Mouse (Mus musculus) ES-E14 (cell line): ENCODE results near the gene Drc3. TPM values are rescaled to one million over a fixed set of nuclear protein-coding genes. Genes with fewer than 3 reads are reported as not detected.

Experiments
- DNase-seq: peaks from one replicate; pipeline ENCODE4 v3.0.0-alpha.2; 2013; ENCODE audit warnings: low read depth, low spot score
- H3K27ac ChIP-seq: 2 replicates; pipeline ENCODE4 v1.5.1; 2012; ENCODE audit warnings: low read depth, mild to moderate bottlenecking, low read length, moderate library complexity, mixed read lengths; ENCODE audit not compliant: poor library complexity, insufficient read depth, severe bottlenecking
- H3K36me3 ChIP-seq: 2 replicates; pipeline ENCODE4 v1.6.1; 2012; ENCODE audit warnings: mild to moderate bottlenecking, low read length, moderate library complexity, mixed read lengths; ENCODE audit not compliant: control insufficient read depth, poor library complexity, insufficient read depth, severe bottlenecking
- H3K4me1 ChIP-seq, 2 experiments: fragments of 150-350 bp in 1 of 2; sonication (generic) in 1 of 2; 2 replicates each; pipeline ENCODE4 v1.6.1; 2012; ENCODE audit warnings: low read length in 2 of 2, mild to moderate bottlenecking in 1 of 2, mixed read lengths in 1 of 2; ENCODE audit not compliant: control insufficient read depth in 2 of 2, insufficient read depth in 2 of 2, poor library complexity in 1 of 2
- H3K4me3 ChIP-seq, 2 experiments: fragments of 150-350 bp in 1 of 2; sonication (generic) in 1 of 2; 2 replicates each; pipeline ENCODE4 v1.5.1; 2012; ENCODE audit warnings: low read length in 2 of 2, low read depth in 1 of 2, mild to moderate bottlenecking in 1 of 2, mixed read lengths in 1 of 2; ENCODE audit not compliant: insufficient read depth in 1 of 2, poor library complexity in 1 of 2, severe bottlenecking in 1 of 2
- H3K9ac ChIP-seq: 2 replicates; pipeline ENCODE4 v1.6.1; 2012; ENCODE audit warnings: low read depth, mild to moderate bottlenecking, low read length, mixed read lengths; ENCODE audit not compliant: poor library complexity, insufficient read depth, severe bottlenecking
- H3K9me3 ChIP-seq: fragments of 150-350 bp; sonication (generic); 2 replicates; pipeline ENCODE4 v1.6.1; 2012; ENCODE audit warnings: low read depth, mild to moderate bottlenecking, low read length; ENCODE audit not compliant: control insufficient read depth, insufficient read depth
- CHD2 ChIP-seq: IDR thresholded peaks from 2 replicates; pipeline ENCODE4 v1.6.1; 2014; ENCODE audit warnings: mild to moderate bottlenecking, low read depth, low read length, inconsistent platforms
- HCFC1 ChIP-seq: IDR thresholded peaks from 2 replicates; pipeline ENCODE4 v1.6.1; 2012; ENCODE audit warnings: low read length, inconsistent platforms, borderline replicate concordance; ENCODE audit not compliant: insufficient read depth
- MAFK ChIP-seq: IDR thresholded peaks from 2 replicates; pipeline ENCODE4 v1.6.1; 2014; ENCODE audit warnings: mild to moderate bottlenecking, low read depth, low read length, inconsistent platforms; ENCODE audit not compliant: insufficient read depth
- ZC3H11A ChIP-seq: IDR thresholded peaks from 2 replicates; pipeline ENCODE4 v1.6.1; 2012; ENCODE audit warnings: low read depth, mild to moderate bottlenecking, inconsistent platforms, low read length, borderline replicate concordance
- ZNF384 ChIP-seq: IDR thresholded peaks from 2 replicates; pipeline ENCODE4 v1.6.1; 2012; ENCODE audit warnings: low read depth, low read length, inconsistent platforms
- in situ Hi-C, 2 experiments: fragments of 600-800 bp; cut with MboI; formaldehyde crosslinking; loops; one replicate each; pipeline ENCODE4 v1.15.1; 2025; ENCODE audit warnings: low sequenced_read_pairs in 2 of 2, inconsistent platforms in 1 of 2; ENCODE audit not compliant: unreplicated experiment in 2 of 2
- total RNA-seq: library from RNA; depleted of rRNA; stranded (reverse); fragments of 300-350 nt; gene quantifications from 2 replicates; pipeline ENCODE4 v1.2.3, GENCODE M21; 2012

Drc3 gene
- total RNA-seq, 1 experiment, result 1.9 TPM

DNA sequence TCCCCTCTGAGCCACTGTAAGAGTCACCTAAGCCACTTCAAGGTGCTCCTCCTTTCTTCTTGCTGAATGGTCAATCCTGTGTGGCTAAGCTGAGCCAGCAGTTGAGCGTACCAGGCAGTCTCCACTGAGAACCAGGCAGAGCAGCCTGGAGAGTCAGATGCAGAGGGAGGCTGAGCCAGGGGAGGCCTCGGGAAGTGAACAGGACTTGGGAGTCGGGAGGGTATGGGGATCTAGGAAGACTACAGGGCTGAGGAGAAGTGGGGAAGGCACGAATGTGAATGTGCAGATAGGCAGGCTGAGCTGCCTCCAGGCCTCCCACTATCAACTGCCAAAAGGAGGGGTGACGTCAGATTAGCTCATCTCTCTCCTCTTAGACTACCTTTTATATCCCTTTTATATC is 34.4 kb upstream of the Drc3 start:
- no peak for DNase-seq
- H3K9ac ChIP-seq, result no peak overlapping the region
- H3K36me3 ChIP-seq, result no peaks in the 10 kb centered on the region
- no peak overlapping the region for H3K27ac ChIP-seq
- in situ Hi-C loops, result no loop called here
- TF ChIP-seq MAFK, result no peak
- TF ChIP-seq ZNF384, result no peak
- TF ChIP-seq ZC3H11A, result no peak
- no peak for TF ChIP-seq CHD2
- no peak for TF ChIP-seq HCFC1
- no peak overlapping the region for H3K4me3 ChIP-seq
- peaks cover 0 to 2% of the 10 kb centered on the region in 2 experiments; a peak in 1 of 4 replicates for H3K4me1 ChIP-seq
- H3K9me3 ChIP-seq, result no peaks in the 10 kb centered on the region

DNA sequence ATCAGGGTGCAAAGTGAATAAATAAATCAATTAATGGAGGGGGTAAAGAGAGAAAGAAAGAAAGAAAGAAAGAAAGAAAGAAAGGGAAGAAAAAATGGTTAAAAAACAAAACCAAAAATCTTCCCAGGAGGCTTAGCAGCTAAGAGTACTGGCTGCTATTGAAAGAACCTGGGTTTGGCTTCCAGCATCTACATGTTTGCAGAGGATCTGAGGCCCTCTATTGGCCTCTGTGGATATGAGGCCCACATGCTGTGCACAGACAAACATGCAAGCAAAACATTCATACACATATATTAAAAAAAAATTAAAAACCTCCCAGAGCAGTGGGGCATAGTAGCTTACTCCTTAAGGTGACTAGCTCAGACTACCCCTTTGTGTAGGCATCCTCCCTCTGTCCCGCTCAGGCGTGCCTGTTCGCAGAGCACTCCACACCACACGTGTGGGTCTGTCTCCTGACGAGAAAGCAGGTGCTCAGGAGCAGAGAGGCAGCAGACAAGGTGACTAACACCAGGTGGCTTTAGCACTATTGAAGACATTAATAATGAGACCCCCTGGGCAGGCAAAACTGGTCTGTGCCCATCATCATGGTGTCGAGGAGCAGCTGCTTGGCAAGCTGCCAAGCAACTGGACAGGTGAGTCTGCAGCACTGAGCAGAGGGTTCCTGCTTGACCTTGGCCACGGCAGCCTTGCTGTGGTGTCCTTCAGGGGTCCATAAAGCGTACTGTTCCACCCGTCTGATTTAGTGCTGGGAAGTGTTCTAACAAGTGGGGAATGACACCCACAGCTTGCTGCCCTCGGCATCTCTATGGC is 33.7 kb upstream of the Drc3 start:
- Histone ChIP-seq H3K27ac (no peak overlapping the region), H3K9me3 (no peaks in the 10 kb centered on the region), H3K36me3 (no peaks in the 10 kb centered on the region), H3K9ac (no peak overlapping the region), H3K4me1 (peaks cover 0 to 2% of the 10 kb centered on the region in 2 experiments; a peak in 1 of 4 replicates), H3K4me3 (no peak overlapping the region)
- in situ Hi-C loops, result no loop called here
- DNase-seq, result no peak
- TF ChIP-seq HCFC1 (no peak), CHD2 (no peak), MAFK (no peak), ZC3H11A (no peak), ZNF384 (no peak)

DNA sequence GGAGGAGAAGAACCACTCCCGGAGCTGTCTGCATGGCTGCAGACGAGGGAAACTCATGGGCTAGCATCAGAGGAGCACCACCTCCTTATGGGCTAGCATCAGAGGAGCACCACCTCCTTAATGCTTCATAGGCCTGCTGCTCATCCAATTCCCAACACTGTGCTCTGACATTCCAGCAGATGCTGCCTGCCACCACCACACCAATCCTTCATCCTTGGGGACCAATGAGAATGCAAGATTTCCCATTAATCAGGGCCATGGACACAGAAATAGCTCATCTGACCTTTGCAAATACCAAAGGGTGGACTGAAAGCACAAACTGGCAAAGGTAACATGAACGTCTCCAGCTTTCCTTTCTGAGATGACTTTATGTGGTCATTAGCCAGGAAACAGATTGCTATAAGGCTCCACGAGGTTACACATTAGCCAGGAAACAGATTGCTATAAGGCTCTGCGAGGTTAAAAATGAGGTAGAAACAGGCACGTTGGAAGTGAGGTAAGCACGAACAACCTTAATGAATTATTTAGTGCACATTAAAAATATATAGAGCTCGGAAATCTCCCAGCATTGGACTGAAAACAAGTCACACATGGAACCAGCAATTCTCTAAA is 32.6 kb upstream of the Drc3 start:
- Histone ChIP-seq H3K36me3 (no peaks in the 10 kb centered on the region), H3K4me3 (no peak overlapping the region), H3K9ac (no peak overlapping the region), H3K9me3 (no peaks in the 10 kb centered on the region), H3K27ac (no peak overlapping the region), H3K4me1 (peaks cover 0 to 2% of the 10 kb centered on the region in 2 experiments; a peak in 1 of 4 replicates)
- no peak for TF ChIP-seq HCFC1
- no peak for TF ChIP-seq CHD2
- no peak for TF ChIP-seq ZNF384
- TF ChIP-seq ZC3H11A, result no peak
- TF ChIP-seq MAFK, result no peak
- in situ Hi-C loops, result no loop called here
- no peak for DNase-seq

DNA sequence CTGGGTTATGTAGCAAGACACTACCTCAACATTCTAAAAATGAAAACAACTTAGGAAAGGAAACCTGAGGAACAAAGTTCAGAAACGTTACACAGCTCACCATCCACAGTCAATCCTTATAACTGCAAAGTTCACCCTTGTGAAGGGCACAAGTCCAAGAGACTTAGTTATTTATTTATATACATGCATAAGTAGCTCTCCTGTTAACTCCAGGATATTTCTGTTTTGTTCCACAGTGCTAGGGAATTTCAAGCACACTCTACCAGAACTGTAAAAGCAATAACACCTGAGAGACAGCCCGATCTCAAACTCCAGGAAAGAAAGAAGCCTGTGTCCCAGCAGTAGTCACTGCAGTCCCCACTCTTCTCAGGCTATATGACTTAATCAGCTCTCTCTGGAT is 31.7 kb upstream of the Drc3 start:
- H3K36me3 ChIP-seq, result no peaks in the 10 kb centered on the region
- H3K4me1 ChIP-seq, result peaks cover 0 to 2% of the 10 kb centered on the region in 2 experiments; a peak in 1 of 4 replicates
- no peak overlapping the region for H3K9ac ChIP-seq
- no peak for TF ChIP-seq HCFC1
- TF ChIP-seq CHD2, result no peak
- TF ChIP-seq MAFK, result no peak
- TF ChIP-seq ZNF384, result no peak
- no peak for TF ChIP-seq ZC3H11A
- no peak for DNase-seq
- H3K4me3 ChIP-seq, result no peak overlapping the region
- in situ Hi-C loops, result no loop called here
- H3K9me3 ChIP-seq, result no peaks in the 10 kb centered on the region
- H3K27ac ChIP-seq, result no peak overlapping the region
